In the genomic region with DNA sequence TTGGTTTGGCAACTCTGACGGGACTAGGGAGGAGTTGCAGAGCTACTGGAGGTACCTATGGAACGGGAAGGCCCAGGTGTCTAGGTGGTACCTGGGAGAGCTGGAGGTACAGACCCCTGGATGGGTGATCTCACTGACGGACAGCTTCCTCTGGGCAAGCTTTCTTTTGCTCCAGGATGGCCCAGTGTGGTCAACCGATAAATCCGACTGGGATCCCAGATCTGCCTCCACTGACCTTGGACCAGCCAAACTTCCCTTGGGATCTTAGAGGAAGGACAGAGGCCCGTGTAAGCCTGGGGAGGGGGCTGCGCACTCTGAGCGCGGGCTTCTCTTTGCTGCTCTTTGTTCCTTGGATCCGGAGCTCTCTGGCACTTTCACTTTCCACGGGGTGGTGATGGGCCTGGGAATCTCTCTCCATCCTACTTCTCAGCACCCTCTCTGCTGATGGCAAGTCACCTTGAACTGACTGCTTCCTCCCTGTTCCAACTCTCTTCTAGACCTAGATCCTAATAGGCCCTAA, we compare ENCODE assay signal across 8 mouse cellular contexts. TPM values are rescaled to one million over a fixed set of nuclear protein-coding genes. Genes with fewer than 3 reads are reported as not detected.
A peak's percentile ranks its signal among the peaks of the same experiment; 100 is the strongest.
DNase-seq lines count a peak whose midpoint lies in the region; ATAC-seq and TF ChIP-seq lines count a peak whose summit lies in the region.

No protein-coding gene starts in this region.

- no peaks in the 10 kb centered on the region for H3K9me3 ChIP-seq in E14TG2a.4 (ENCODE audit: low read length)
- H3K9me3 ChIP-seq in heart, embryonic 13.5 days: no peaks in the 10 kb centered on the region
- H3K9me3 ChIP-seq in midbrain, embryonic 12.5 days: no peaks in the 10 kb centered on the region

- H3K4me1 ChIP-seq in E14TG2a.4 (replicated peaks; ENCODE audit: low read depth, low read length): peaks cover 83% of the 10 kb centered on the region
- peaks cover 65% of the 10 kb centered on the region for H3K4me1 ChIP-seq in heart, embryonic 13.5 days
- H3K4me1 ChIP-seq in midbrain, embryonic 12.5 days: peaks cover 38% of the 10 kb centered on the region
- H3K4me1 ChIP-seq in cerebellum, adult 2 months (ENCODE audit: control insufficient read depth, insufficient read depth, low read length): no peaks in the 10 kb centered on the region

- peaks cover 45% of the 10 kb centered on the region for H3K36me3 ChIP-seq in E14TG2a.4 (ENCODE audit: insufficient read depth, low read length)
- peaks cover 9% of the 10 kb centered on the region for H3K36me3 ChIP-seq in heart, embryonic 13.5 days
- H3K36me3 ChIP-seq in midbrain, embryonic 12.5 days: 0 out of 2 replicates have a peak, but pooled peaks cover 7% of the 10 kb centered on the region

- peak overlapping the region; percentile 97 for H3K4me2 ChIP-seq in heart, embryonic 13.5 days
- H3K4me2 ChIP-seq in midbrain, embryonic 12.5 days (replicated peaks): peak overlapping the region; percentile 75

- H3K27me3 ChIP-seq in E14TG2a.4 (ENCODE audit: insufficient read depth, low read length): no peaks in the 10 kb centered on the region
- no peaks in the 10 kb centered on the region for H3K27me3 ChIP-seq in heart, embryonic 13.5 days (replicated peaks)
- H3K27me3 ChIP-seq in midbrain, embryonic 12.5 days: peaks cover 3% of the 10 kb centered on the region; the same call in 1 of the 2 replicates
- H3K27me3 ChIP-seq in cerebellum, adult 2 months (ENCODE audit: control insufficient read depth, insufficient read depth, low read length): no peaks in the 10 kb centered on the region; the same call in 1 of the 2 replicates

- ATAC-seq in heart, embryonic 13.5 days (ENCODE audit: extremely low read depth, insufficient number of reproducible peaks, low FRiP score, low TSS enrichment): no peak
- ATAC-seq in midbrain, embryonic 12.5 days (ENCODE audit: low FRiP score, low read depth): peak; percentile 32; the same call in 1 of the 2 replicates

- DNase-seq in adrenal gland, postnatal 14 days: peak; percentile 58
- peak; percentile 68 for DNase-seq in kidney, postnatal 14 days
- no peak for DNase-seq in T-cell, adult 2 months (ENCODE audit: low spot score)
- no peak for DNase-seq in cerebellum, adult 2 months
- no peak for DNase-seq in left cerebral cortex, adult 9 months (ENCODE audit: low spot score in 2 of 2)

- WGBS in heart, embryonic 13.5 days: 1% methylated on average over 11 of the region's 11 CpGs
- WGBS in midbrain, embryonic 12.5 days: 2% methylated on average over 11 of the region's 11 CpGs
- WGBS in cerebellum, adult 2 months: 23% methylated on average over 11 of the region's 11 CpGs

- H3K4me3 ChIP-seq in E14TG2a.4 (replicated peaks; ENCODE audit: low read length): peak overlapping the region; percentile 92
- peak overlapping the region; percentile 88 for H3K4me3 ChIP-seq in heart, embryonic 13.5 days
- peak overlapping the region; percentile 66 for H3K4me3 ChIP-seq in midbrain, embryonic 12.5 days
- no peak overlapping the region for H3K4me3 ChIP-seq in cerebellum, adult 2 months (replicated peaks; ENCODE audit: insufficient read depth, low read depth, low read length)

- H3K9ac ChIP-seq in heart, embryonic 13.5 days: peak overlapping the region; percentile 96
- peak overlapping the region; percentile 84 for H3K9ac ChIP-seq in midbrain, embryonic 12.5 days (replicated peaks)

- TF ChIP-seq CTCF in E14TG2a.4 (conservative IDR thresholded peaks at IDR 0.05; ENCODE audit: low read length): no peak
- no peak for TF ChIP-seq CTCF in cerebellum, adult 2 months (IDR thresholded peaks at IDR 0.05; ENCODE audit: borderline replicate concordance, insufficient read depth, low read depth, low read length)

- H3K27ac ChIP-seq in heart, embryonic 13.5 days (replicated peaks): peak overlapping the region; percentile 89
- peak overlapping the region; percentile 32; the same call in 1 of the 2 replicates for H3K27ac ChIP-seq in midbrain, embryonic 12.5 days (replicated peaks)
- H3K27ac ChIP-seq in cerebellum, adult 2 months (ENCODE audit: insufficient read depth, low read length): no peak overlapping the region

- TF ChIP-seq POLR2A in cerebellum, adult 2 months (IDR thresholded peaks at IDR 0.05; ENCODE audit: borderline replicate concordance, insufficient read depth, low read length): no peak

RNA-seq across cellular contexts. Expression of a gene that starts 31.4 kb away (rescaled TPM):
- 32.3 and 34.2 TPM in 2 replicates for total RNA-seq in adrenal gland, postnatal 14 days (2021)
- 31.6 and 32.1 TPM in 2 replicates for polyA plus RNA-seq in heart, embryonic 13.5 days (2015; fragmentation: Nextera tagmentation; extraction: Ambion mirVana)
- 38.7 and 39.0 TPM in 2 replicates for polyA plus RNA-seq in midbrain, embryonic 12.5 days (2016; fragmentation: Nextera tagmentation; extraction: Ambion mirVana)
- 3.5 and 3.7 TPM in 2 replicates for polyA plus RNA-seq in cerebellum, adult 2 months (2012; rRNA removed)

RNA-seq across cellular contexts. Expression of a gene that starts 59.7 kb away (rescaled TPM):
- total RNA-seq in adrenal gland, postnatal 14 days (2021): 0.37 and 0.98 TPM in 2 replicates
- polyA plus RNA-seq in heart, embryonic 13.5 days (2015; fragmentation: Nextera tagmentation; extraction: Ambion mirVana): not detected in 2 replicates
- 0.15 TPM in 1 of 2 replicates, not detected in the other for polyA plus RNA-seq in midbrain, embryonic 12.5 days (2016; fragmentation: Nextera tagmentation; extraction: Ambion mirVana)
- polyA plus RNA-seq in cerebellum, adult 2 months (2012; rRNA removed): 0.57 and 0.77 TPM in 2 replicates

Comparison
In these comparisons a context has a peak if more than half of its experiments do, and no peak if none do; other contexts are left out.
1. DNase-seq: peak in adrenal gland, postnatal 14 days (single experiment) and kidney, postnatal 14 days (single experiment); none in T-cell, adult 2 months (single experiment), cerebellum, adult 2 months (0 of 2) and left cerebral cortex, adult 9 months (0 of 2).